Mouse (Mus musculus) hindbrain, embryonic 10.5 days (tissue): Measurements from ENCODE around the gene Tmsb4x. TPM values are rescaled to one million over a fixed set of nuclear protein-coding genes. Genes with fewer than 3 reads are reported as not detected.

Source experiments
- DNase-seq: peaks from one replicate; pipeline ENCODE4 v3.0.0-alpha.2; 2017; ENCODE audit warnings: low spot score
- H3K27ac ChIP-seq: fragments of 300-500 bp; sonication (generic); 2 replicates; pipeline ENCODE4 v1.5.1; 2016; ENCODE audit warnings: mild to moderate bottlenecking, moderate library complexity
- H3K27me3 ChIP-seq: fragments of 300-500 bp; sonication (generic); 2 replicates; pipeline ENCODE4 v1.6.1; 2016; ENCODE audit warnings: mild to moderate bottlenecking; ENCODE audit not compliant: poor library complexity, insufficient read depth, severe bottlenecking
- H3K36me3 ChIP-seq: fragments of 300-500 bp; sonication (generic); 2 replicates; pipeline ENCODE4 v1.6.1; 2016; ENCODE audit warnings: mild to moderate bottlenecking, moderate library complexity
- H3K4me1 ChIP-seq: fragments of 300-500 bp; sonication (generic); replicated peaks from 2 replicates; pipeline ENCODE4 v1.6.1; 2016; ENCODE audit warnings: mild to moderate bottlenecking
- H3K4me3 ChIP-seq: fragments of 300-500 bp; sonication (generic); 2 replicates; pipeline ENCODE4 v1.5.1; 2016; ENCODE audit warnings: mild to moderate bottlenecking, moderate library complexity
- H3K9me3 ChIP-seq: fragments of 300-500 bp; sonication (generic); 2 replicates; pipeline ENCODE4 v1.6.1; 2016; ENCODE audit warnings: mild to moderate bottlenecking, moderate library complexity
- WGBS: fragments of 180-500 bp; shearing (Covaris S2); methylation state at CpG from one replicate; pipeline ENCODE4 v1.1.7; 2016; 5-methylcytosine and 5-hydroxymethylcytosine counted together
- polyA plus RNA-seq: library from polyadenylated mRNA; unstranded; fragments of >200 nt; fragmentation: Nextera tagmentation; extraction: Ambion mirVana; gene quantifications from 2 replicates; pipeline ENCODE4 v1.2.1, GENCODE M21; 2016

The Tmsb4x gene
- 4,143 and 5,498 TPM in 2 replicates for polyA plus RNA-seq

DNA sequence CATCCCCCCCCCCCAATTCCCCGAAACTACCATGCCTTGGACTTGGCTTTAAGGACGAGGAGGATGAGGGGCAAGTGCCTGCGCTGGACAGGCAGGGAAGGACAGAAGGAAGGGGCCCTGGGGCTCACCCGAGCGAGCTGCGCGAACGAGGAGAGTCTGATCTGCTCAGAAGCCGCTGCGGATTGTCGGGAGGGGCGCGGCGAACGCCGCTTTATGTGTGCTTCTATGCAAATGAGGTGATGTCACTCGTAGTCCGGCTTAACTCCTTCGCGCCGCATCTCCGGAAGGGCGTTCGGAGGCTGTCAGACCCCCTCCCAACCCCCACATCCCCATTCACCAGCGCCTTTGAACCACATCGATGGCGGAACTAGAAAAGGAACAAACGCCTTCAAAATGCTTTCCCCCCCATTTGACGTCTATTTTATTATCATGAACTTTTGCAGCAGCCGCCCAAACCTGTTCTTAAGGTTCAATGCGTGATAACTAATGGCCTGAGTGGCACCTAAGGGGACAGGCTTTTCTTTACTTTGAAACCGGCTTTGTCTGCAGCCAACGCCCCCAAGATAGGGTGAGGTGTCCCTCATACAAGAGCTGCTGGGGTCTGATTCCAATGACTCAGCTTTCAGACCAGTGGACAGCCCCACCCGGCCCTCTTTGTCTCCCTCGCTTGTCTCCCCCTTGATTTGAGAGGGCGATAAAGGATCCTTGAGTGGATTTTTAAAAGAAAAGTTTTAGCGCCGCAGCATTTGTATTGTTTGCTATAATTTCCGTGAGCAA lies at the start of gene Tmsb4x:
Gene Tmsb4x (minus strand): TSS at position 338 of the 777 bp plus-strand sequence.
- WGBS = 19% methylated on average over 39 of the region's 39 CpGs

DNA sequence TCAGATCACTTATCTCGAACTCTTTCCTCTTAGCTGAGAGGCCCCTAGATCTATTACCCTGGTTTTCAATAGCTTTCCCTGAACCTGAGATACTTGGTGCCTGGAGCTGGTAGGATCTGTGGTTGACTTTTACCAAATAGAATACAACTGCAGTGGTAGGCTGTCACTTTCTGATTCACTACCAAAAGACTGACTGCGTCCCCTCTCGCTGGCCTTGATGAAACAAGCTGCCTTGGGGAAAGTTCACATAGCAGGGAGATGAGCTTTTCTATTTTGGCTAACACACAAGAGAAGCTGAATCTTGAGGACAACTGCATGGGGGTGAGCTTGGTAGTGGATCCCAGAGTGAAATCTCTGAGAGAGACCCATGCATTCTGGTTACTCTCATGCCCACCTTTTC lies 32.6 kb upstream of the Tmsb4x start:
- H3K4me1 ChIP-seq = no peaks in the 10 kb centered on the region
- 91% methylated on average over 3 of the region's 3 CpGs for WGBS
- peaks cover 42% of the 10 kb centered on the region for H3K27me3 ChIP-seq

More for the DNA sequence above, at the start of gene Tmsb4x:
- DNase-seq = peak; percentile 87
- H3K4me1 ChIP-seq = peaks cover 22% of the 10 kb centered on the region
- H3K9me3 ChIP-seq = no peaks in the 10 kb centered on the region
- peak within 1 kb of the TSS; percentile 90 for H3K27ac ChIP-seq
- peaks cover 8% of the 10 kb centered on the region for H3K36me3 ChIP-seq
- H3K27me3 ChIP-seq = peaks cover 74% of the 10 kb centered on the region
- peak within 1 kb of the TSS; percentile 64 for H3K4me3 ChIP-seq

DNA sequence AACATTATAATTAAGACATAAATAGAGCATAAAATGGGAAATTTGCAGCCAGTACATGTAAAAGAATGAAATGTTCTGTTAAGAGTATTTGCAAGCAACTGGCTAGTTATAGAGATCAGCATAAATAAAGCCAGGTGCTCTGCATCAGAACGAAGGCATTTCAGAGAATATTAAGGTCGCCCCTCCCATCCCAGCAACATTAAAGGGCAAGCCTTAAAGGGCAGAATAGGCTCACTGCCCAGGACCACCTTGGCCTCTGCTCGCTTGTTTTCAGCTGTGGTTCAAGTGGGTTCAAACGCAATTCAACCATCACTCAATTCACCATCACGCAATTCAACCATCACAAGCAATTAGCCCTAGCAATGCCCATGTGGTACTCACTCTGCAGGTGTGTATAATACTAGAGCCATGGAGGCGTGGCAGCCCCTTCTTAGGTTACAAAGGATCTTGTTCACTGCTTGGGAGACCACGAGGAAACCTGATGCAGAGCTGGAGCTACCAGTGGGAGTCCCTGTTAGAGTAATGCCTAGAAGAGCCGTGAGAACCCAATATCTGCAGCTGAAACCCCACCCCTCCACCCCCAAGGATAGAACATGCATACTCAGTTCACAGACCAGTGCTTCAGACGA lies 30.3 kb upstream of the Tmsb4x start:
- H3K9me3 ChIP-seq = no peaks in the 10 kb centered on the region
- no peaks in the 10 kb centered on the region for H3K4me1 ChIP-seq
- H3K27me3 ChIP-seq = peaks cover 40% of the 10 kb centered on the region
- WGBS = 70% methylated on average over 9 of the region's 9 CpGs
- no peak overlapping the region for H3K27ac ChIP-seq
- DNase-seq = no peak
- no peak overlapping the region for H3K4me3 ChIP-seq
- no peaks in the 10 kb centered on the region for H3K36me3 ChIP-seq

More for the DNA sequence above, 32.6 kb upstream of the Tmsb4x start:
- H3K4me3 ChIP-seq = no peak overlapping the region
- no peaks in the 10 kb centered on the region for H3K36me3 ChIP-seq
- no peak overlapping the region for H3K27ac ChIP-seq
- H3K9me3 ChIP-seq = no peaks in the 10 kb centered on the region
- DNase-seq = no peak

DNA sequence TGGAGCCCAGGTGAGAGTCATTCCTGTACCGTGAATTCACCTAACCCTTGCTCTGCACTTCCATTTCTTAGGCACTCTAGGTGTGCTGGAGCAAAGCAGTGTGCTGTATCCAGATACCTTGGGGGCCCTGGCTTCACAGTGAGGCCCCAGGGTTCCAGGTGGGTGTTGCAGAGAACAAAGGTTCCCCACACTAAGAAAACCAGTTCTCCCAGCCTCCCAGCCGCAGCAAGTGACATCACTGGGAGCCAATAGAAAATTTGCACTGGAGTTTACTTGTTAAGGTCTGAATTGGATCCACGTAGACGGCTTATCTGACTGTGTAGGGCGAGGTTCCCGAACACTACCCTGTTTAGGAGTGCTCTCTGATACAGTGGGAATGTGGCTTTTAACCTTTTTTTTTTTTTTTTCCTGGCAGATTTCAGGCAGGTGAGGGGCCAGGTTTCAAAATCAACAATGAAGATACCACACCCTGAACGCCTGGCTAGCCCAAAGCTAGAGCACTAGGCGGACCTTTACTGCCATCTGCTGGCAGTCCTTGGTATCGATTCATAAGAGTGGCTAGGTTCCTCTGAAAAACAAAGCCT lies 24.1 kb upstream of the Tmsb4x start:
- H3K27ac ChIP-seq = peak overlapping the region; percentile 64
- DNase-seq = peak; percentile 68
- H3K4me3 ChIP-seq = no peak overlapping the region
- H3K36me3 ChIP-seq = no peaks in the 10 kb centered on the region
- peaks cover 43% of the 10 kb centered on the region for H3K27me3 ChIP-seq
- no peaks in the 10 kb centered on the region for H3K9me3 ChIP-seq
- no peaks in the 10 kb centered on the region; the same call in 1 of the 2 replicates for H3K4me1 ChIP-seq
- 30% methylated on average over 9 of the region's 9 CpGs for WGBS

DNA sequence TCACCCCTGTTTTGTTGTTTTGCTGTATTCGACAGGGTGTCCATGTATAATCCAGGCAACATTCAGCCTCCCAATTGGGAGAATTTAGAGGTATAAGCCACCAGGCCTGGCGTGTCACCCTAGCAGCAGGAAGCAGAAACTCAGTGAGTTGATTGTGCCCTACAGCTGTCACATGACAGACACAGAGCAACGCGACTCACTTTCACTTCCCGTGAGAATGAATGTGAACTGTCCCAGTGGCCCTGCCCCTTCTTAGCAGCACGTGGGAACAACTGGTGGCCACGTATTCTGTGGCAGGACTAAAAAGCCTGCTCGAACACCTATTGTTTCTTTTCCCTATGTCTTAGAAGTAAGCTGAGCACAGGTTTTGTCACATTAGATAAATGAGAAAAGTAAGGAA lies 22.0 kb upstream of the Tmsb4x start:
- H3K4me1 ChIP-seq = no peaks in the 10 kb centered on the region; the same call in 1 of the 2 replicates
- H3K4me3 ChIP-seq = no peak overlapping the region
- no peak overlapping the region for H3K27ac ChIP-seq
- H3K27me3 ChIP-seq = peaks cover 43% of the 10 kb centered on the region
- no peaks in the 10 kb centered on the region for H3K36me3 ChIP-seq
- H3K9me3 ChIP-seq = no peaks in the 10 kb centered on the region
- no peak for DNase-seq
- WGBS = 63% methylated on average over 8 of the region's 8 CpGs

DNA sequence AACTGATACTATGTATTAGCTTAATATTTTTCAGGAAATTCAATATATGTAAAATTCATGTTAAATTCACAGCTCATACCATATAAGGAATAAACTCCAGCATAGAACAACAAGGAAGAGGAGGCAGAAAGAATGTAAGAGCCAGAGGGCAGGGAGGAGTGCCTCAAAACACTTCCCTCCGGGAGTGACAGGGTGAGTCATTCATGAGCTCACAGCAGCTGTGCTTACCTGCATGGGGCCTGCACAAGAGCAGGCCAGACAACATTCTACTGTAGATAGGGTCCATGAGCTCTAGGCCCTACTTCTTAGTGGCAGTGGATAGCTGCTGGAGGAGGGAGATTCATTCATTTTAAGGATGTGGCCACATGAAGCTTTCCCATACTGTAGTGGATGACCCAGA lies 20.7 kb upstream of the Tmsb4x start:
- peaks cover 40% of the 10 kb centered on the region for H3K27me3 ChIP-seq
- 55% methylated on average over 1 of the region's 1 CpGs for WGBS

DNA sequence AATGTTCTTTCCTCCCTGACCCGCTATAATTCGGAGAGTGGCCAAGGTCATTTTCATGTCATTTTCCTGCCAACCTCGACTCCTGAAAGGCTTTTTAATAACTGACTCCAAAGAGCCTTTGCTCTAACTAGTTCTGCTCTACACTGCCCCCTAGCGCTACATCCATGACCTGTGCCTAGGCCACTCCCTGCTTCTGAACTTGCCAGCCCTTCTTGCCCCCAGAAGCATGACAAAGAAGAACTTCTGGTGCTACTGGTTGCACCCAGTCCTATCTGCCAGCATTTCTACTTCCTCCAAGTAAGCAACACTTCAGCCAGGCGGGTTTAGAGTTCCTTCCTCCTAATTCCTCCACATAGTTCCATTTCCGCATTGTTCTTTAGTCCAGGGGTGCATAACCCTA lies 20.1 kb upstream of the Tmsb4x start:
- 40% methylated on average over 6 of the region's 6 CpGs for WGBS
- peaks cover 35% of the 10 kb centered on the region for H3K27me3 ChIP-seq
- DNase-seq = peak; percentile 54
- no peaks in the 10 kb centered on the region; the same call in 1 of the 2 replicates for H3K4me1 ChIP-seq
- H3K9me3 ChIP-seq = no peaks in the 10 kb centered on the region
- no peaks in the 10 kb centered on the region for H3K36me3 ChIP-seq
- no peak overlapping the region for H3K4me3 ChIP-seq
- H3K27ac ChIP-seq = no peak overlapping the region

More for the DNA sequence above, 20.7 kb upstream of the Tmsb4x start:
- Histone ChIP-seq H3K4me3 (no peak overlapping the region), H3K36me3 (no peaks in the 10 kb centered on the region), H3K27ac (no peak overlapping the region), H3K9me3 (no peaks in the 10 kb centered on the region), H3K4me1 (no peaks in the 10 kb centered on the region; the same call in 1 of the 2 replicates)
- DNase-seq = no peak

DNA sequence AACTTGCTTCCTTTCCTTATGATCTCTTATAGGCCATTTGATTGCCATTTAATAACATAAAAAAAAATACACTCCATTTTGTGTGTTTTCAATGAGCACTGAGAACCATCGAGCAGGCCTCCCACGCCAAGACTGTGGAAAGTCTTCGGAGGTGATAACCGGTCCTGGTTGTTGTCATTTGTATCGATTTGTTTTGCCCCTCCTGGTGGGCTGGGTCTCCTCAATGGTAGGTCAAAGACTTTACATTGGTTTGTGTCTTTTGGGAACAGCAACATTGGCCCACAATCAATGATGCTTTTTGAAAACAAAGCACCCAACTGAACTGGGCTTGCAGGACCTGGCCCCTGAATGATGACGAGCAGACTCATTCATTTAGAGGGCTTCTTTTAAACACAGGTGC lies 18.6 kb upstream of the Tmsb4x start:
- no peak overlapping the region for H3K27ac ChIP-seq
- H3K9me3 ChIP-seq = no peaks in the 10 kb centered on the region
- H3K27me3 ChIP-seq = peaks cover 30% of the 10 kb centered on the region
- H3K36me3 ChIP-seq = no peaks in the 10 kb centered on the region
- no peak for DNase-seq
- no peaks in the 10 kb centered on the region; the same call in 1 of the 2 replicates for H3K4me1 ChIP-seq
- 93% methylated on average over 6 of the region's 6 CpGs for WGBS
- no peak overlapping the region for H3K4me3 ChIP-seq

DNA sequence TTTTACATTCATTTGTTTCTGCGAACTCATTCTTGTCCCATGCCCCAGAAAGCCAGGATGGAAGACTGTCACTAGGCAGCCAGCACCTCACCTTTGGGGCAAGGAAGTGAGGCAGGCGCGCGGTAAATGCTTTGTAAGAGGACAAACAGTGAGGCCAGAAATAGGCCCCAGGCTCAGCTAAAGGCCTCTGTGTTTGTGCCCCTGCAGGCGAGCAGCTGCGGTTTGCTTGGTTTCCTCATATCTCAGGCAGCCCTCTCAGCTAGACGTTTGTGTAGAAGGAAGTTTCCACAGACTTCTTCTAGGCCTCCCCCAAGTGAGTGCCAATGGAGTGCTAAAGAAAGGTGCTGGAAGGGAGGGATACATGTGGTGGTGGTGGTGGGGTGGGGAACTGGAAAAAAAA lies 18.0 kb upstream of the Tmsb4x start:
- Histone ChIP-seq H3K27me3 (peaks cover 26% of the 10 kb centered on the region), H3K4me1 (no peaks in the 10 kb centered on the region; the same call in 1 of the 2 replicates), H3K27ac (no peak overlapping the region), H3K4me3 (no peak overlapping the region), H3K9me3 (no peaks in the 10 kb centered on the region), H3K36me3 (no peaks in the 10 kb centered on the region)
- no peak for DNase-seq
- 77% methylated on average over 7 of the region's 7 CpGs for WGBS

DNA sequence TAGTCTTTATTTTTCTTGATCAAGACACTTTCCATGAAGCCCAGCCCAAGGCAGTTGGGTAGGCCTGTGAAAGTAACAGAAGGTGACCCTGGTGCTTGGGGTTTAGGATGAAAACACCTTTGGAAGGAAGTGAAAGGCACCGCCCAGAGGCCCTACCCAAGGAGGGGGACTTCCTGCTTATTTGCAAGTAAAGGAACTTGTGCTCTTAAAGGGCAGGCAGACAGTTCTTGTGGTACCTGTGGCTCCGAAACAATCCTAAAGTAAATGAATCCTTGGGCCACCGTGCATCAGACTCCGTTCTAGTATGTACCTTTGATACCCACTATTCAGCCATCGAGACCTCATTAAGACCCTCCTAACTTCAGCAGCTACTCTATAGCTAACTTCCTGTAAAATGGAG lies 17.5 kb upstream of the Tmsb4x start:
- Histone ChIP-seq H3K9me3 (no peaks in the 10 kb centered on the region), H3K36me3 (no peaks in the 10 kb centered on the region), H3K27me3 (peaks cover 26% of the 10 kb centered on the region), H3K4me3 (no peak overlapping the region), H3K27ac (no peak overlapping the region), H3K4me1 (no peaks in the 10 kb centered on the region)
- DNase-seq = no peak
- 86% methylated on average over 5 of the region's 5 CpGs for WGBS

DNA sequence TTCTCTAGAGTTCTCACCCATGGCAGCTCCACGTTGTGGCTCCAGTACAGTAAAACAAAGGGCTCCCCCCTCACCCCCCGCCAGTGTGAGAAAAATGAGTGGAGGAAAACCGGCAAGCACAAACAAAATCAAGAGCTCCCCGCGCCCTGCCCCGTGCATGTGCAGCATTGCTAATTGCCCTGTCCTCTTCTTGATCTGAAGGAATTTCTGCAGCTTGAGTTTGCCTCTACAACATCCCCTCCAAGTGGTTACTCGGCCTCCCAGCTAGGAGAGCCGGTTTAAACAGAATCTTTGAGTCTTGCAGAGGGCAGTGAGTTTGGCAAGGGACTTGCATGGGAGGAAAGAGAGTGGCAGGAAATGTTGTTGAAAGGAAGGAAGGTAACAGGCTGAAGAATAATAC lies 3.6 kb upstream of the Tmsb4x start:
- Histone ChIP-seq H3K27me3 (peaks cover 44% of the 10 kb centered on the region), H3K36me3 (no peaks in the 10 kb centered on the region), H3K4me1 (peaks cover 22% of the 10 kb centered on the region), H3K4me3 (no peak overlapping the region), H3K27ac (peak overlapping the region; percentile 62), H3K9me3 (no peaks in the 10 kb centered on the region)
- WGBS = 23% methylated on average over 8 of the region's 8 CpGs
- DNase-seq = peak; percentile 23

DNA sequence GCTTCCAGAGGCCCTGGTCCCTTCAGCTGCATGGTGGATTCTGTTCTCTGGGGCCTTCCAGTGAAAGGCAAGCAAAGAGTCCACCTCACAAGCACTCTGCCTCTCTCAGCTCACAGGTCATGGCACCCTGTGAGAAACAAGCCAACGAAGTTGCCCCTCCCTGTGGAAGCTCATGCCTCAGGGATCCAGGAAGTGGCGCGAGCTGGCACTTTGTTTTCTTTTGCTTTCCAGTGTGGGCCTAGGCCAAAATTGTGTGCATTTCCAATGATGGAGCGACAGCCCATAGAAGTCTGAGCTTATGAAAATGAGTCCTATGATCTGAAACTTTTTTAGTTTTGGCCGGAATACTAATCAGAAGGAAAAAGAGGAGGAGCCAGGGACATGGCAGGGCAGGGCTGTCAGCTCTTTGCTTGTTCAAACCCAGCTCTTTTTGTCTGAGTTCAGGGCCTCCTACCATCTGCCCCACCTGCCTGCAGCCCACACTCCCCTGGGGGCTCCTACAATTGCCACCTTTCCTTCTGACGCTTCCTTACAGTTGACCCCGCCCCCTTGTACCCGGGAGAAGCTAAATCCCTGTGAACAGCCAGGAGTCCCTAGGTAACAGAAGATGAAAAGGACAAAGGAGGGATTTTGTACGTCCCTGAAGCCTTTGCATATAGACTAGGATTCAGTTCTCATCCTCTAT lies 2.9 kb upstream of the Tmsb4x start:
- no peak for DNase-seq
- WGBS = 47% methylated on average over 9 of the region's 9 CpGs

More for the DNA sequence above, 2.9 kb upstream of the Tmsb4x start:
- H3K9me3 ChIP-seq = no peaks in the 10 kb centered on the region
- peak overlapping the region; percentile 62 for H3K27ac ChIP-seq
- H3K4me3 ChIP-seq = no peak overlapping the region
- H3K36me3 ChIP-seq = peaks cover 4% of the 10 kb centered on the region
- H3K27me3 ChIP-seq = peaks cover 47% of the 10 kb centered on the region
- H3K4me1 ChIP-seq = peaks cover 22% of the 10 kb centered on the region
